Mouse (Mus musculus) midbrain, embryonic 15.5 days (tissue): ENCODE results near the gene Kank2. TPM values are rescaled to one million over a fixed set of nuclear protein-coding genes. Genes with fewer than 3 reads are reported as not detected.

Experiments used
- ATAC-seq: fragments of 200-750 bp; cut with Nextera tagmentation; replicated peaks from 2 replicates; pipeline ENCODE4 v1.8.0; 2017; ENCODE audit warnings: moderate TSS enrichment
- H3K27ac ChIP-seq: fragments of 300-500 bp; sonication (generic); 2 replicates; pipeline ENCODE4 v1.5.1; 2015; ENCODE audit warnings: mild to moderate bottlenecking, inconsistent platforms
- H3K27me3 ChIP-seq: fragments of 300-500 bp; sonication (generic); replicated peaks from 2 replicates; pipeline ENCODE4 v1.6.1; 2015; ENCODE audit warnings: inconsistent platforms
- H3K36me3 ChIP-seq: fragments of 300-500 bp; sonication (generic); replicated peaks from 2 replicates; pipeline ENCODE4 v1.6.1; 2015; ENCODE audit warnings: inconsistent platforms
- H3K4me1 ChIP-seq: fragments of 300-500 bp; sonication (generic); 2 replicates; pipeline ENCODE4 v1.6.1; 2015; ENCODE audit warnings: inconsistent platforms
- H3K4me2 ChIP-seq: fragments of 300-500 bp; sonication (generic); 2 replicates; pipeline ENCODE4 v1.6.1; 2015; ENCODE audit warnings: inconsistent platforms, mild to moderate bottlenecking, moderate library complexity
- H3K4me3 ChIP-seq: fragments of 300-500 bp; sonication (generic); 2 replicates; pipeline ENCODE4 v1.5.1; 2015; ENCODE audit warnings: mild to moderate bottlenecking, inconsistent platforms
- H3K9ac ChIP-seq: fragments of 300-500 bp; sonication (generic); 2 replicates; pipeline ENCODE4 v1.6.1; 2015; ENCODE audit warnings: mild to moderate bottlenecking, inconsistent platforms
- H3K9me3 ChIP-seq: fragments of 300-500 bp; sonication (generic); 2 replicates; pipeline ENCODE4 v1.6.1; 2016; ENCODE audit warnings: inconsistent platforms
- WGBS: fragments of 180-500 bp; shearing (Covaris S2); methylation state at CpG from one replicate; pipeline ENCODE4 v1.1.7; 2015; ENCODE audit warnings: mixed read lengths; 5-methylcytosine and 5-hydroxymethylcytosine counted together
- polyA plus RNA-seq: library from polyadenylated mRNA; unstranded; fragments of >200 nt; fragmentation: Nextera tagmentation; extraction: Ambion mirVana; gene quantifications from 2 replicates; pipeline ENCODE4 v1.2.1, GENCODE M21; 2015

Kank2 gene
- polyA plus RNA-seq, 1 experiment from 2014 or later, result 5.8 TPM

GRCm38 (mm10) chr9:21831558-21832240 is 33.2 kb upstream of the Kank2 start:
- 93% methylated on average over 20 of the region's 20 CpGs for WGBS
- H3K9ac ChIP-seq, result no peak overlapping the region
- no peaks in the 10 kb centered on the region for H3K4me1 ChIP-seq
- H3K27ac ChIP-seq, result no peak overlapping the region
- no peaks in the 10 kb centered on the region for H3K36me3 ChIP-seq
- no peak overlapping the region for H3K4me3 ChIP-seq
- H3K9me3 ChIP-seq, result no peaks in the 10 kb centered on the region
- H3K4me2 ChIP-seq, result no peak overlapping the region
- H3K27me3 ChIP-seq, result no peaks in the 10 kb centered on the region
- ATAC-seq, result no peak

DNA sequence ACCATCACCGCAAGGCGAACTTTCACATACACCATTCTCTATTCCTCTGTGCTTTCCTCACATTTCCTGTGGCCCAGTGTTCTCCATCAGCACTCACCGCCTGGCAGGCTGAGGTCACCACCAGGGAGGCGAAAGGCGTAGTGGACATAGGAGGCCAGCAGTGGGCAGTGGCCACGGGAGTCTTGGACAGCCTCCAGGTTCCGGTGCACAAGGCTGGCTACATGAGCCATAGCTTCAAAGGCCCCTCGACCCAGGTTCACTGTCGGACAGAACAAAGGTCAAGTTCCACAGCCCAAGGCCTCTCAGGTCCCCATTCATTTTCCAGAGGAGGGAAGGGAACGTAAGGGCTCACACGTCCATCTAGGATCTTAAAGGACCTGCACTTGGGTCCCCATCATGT is 32.4 kb upstream of the Kank2 start:
- Histone ChIP-seq H3K4me3 (no peak overlapping the region), H3K4me2 (no peak overlapping the region), H3K27me3 (no peaks in the 10 kb centered on the region), H3K36me3 (no peaks in the 10 kb centered on the region), H3K27ac (no peak overlapping the region), H3K4me1 (no peaks in the 10 kb centered on the region), H3K9me3 (no peaks in the 10 kb centered on the region), H3K9ac (no peak overlapping the region)
- ATAC-seq, result no peak
- 84% methylated on average over 11 of the region's 11 CpGs for WGBS

DNA sequence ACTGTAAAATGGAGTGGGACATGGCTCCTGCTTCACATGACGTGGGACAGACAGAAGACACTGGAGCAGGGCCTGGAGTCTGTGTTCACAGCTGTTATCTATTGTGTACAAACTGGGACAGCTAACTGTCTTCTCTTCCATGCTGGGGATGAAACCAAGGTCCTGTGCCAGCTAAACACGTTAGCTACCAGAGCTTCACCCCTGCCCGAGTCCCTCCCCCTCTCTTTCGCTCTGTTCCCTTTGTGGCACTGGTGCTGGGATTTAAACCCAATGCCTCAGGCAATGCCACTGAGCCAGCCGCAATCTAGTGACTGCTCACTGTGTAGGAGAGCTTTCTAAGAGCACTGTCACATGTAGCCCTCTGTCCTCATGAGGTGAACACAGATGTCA is 31.9 kb upstream of the Kank2 start:
- Histone ChIP-seq H3K9me3 (no peaks in the 10 kb centered on the region), H3K9ac (no peak overlapping the region), H3K4me3 (no peak overlapping the region), H3K4me1 (no peaks in the 10 kb centered on the region), H3K4me2 (no peak overlapping the region), H3K27ac (no peak overlapping the region), H3K27me3 (no peaks in the 10 kb centered on the region), H3K36me3 (no peaks in the 10 kb centered on the region)
- ATAC-seq, result no peak
- 85% methylated on average over 5 of the region's 5 CpGs for WGBS

GRCm38 (mm10) chr9:21829834-21830460 is 31.4 kb upstream of the Kank2 start:
- no peak overlapping the region for H3K9ac ChIP-seq
- no peaks in the 10 kb centered on the region for H3K27me3 ChIP-seq
- no peaks in the 10 kb centered on the region for H3K36me3 ChIP-seq
- no peaks in the 10 kb centered on the region for H3K9me3 ChIP-seq
- no peak overlapping the region for H3K27ac ChIP-seq
- no peak overlapping the region for H3K4me2 ChIP-seq
- no peak for ATAC-seq
- H3K4me3 ChIP-seq, result no peak overlapping the region
- H3K4me1 ChIP-seq, result no peaks in the 10 kb centered on the region
- 91% methylated on average over 14 of the region's 14 CpGs for WGBS

DNA sequence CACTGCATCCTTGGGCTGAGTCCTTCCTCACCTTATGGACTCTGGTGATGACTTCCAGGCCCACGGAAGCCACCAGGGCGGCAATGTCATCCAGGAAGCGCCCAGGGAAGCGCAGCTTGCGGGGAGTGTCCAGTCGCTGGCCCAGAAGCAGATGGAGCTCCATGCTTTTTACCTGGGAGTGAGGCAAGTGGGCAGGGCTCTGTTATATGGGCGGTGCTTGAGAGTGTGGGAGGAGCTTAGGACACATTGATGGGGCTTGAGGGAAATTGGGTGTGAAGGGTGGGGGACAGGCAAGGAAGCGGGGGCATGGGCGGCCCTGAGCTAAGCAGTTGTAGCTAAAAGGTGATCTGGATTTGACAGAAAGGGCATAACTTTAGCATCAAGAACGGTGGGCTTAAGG is 25.8 kb upstream of the Kank2 start:
- no peak for ATAC-seq
- no peak overlapping the region for H3K4me3 ChIP-seq
- H3K27ac ChIP-seq, result no peak overlapping the region
- WGBS, result 69% methylated on average over 10 of the region's 10 CpGs
- H3K36me3 ChIP-seq, result no peaks in the 10 kb centered on the region
- H3K9me3 ChIP-seq, result no peaks in the 10 kb centered on the region
- no peak overlapping the region for H3K9ac ChIP-seq
- no peaks in the 10 kb centered on the region for H3K27me3 ChIP-seq
- H3K4me2 ChIP-seq, result no peak overlapping the region
- no peaks in the 10 kb centered on the region for H3K4me1 ChIP-seq

GRCm38 (mm10) chr9:21823957-21824356 is 25.4 kb upstream of the Kank2 start:
- Histone ChIP-seq H3K4me2 (no peak overlapping the region), H3K27ac (no peak overlapping the region), H3K36me3 (no peaks in the 10 kb centered on the region), H3K9me3 (no peaks in the 10 kb centered on the region), H3K4me1 (no peaks in the 10 kb centered on the region), H3K27me3 (no peaks in the 10 kb centered on the region), H3K4me3 (no peak overlapping the region), H3K9ac (no peak overlapping the region)
- ATAC-seq, result no peak
- 75% methylated on average over 4 of the region's 4 CpGs for WGBS

- Histone ChIP-seq H3K4me2 (no peak overlapping the region), H3K9me3 (no peaks in the 10 kb centered on the region), H3K9ac (no peak overlapping the region), H3K36me3 (no peaks in the 10 kb centered on the region), H3K4me3 (no peak overlapping the region), H3K4me1 (no peaks in the 10 kb centered on the region), H3K27me3 (no peaks in the 10 kb centered on the region), H3K27ac (no peak overlapping the region)
- 81% methylated on average over 6 of the region's 6 CpGs for WGBS
- no peak for ATAC-seq
Observed at GRCm38 (mm10) chr9:21822686-21823085, 24.1 kb upstream of the Kank2 start.

DNA sequence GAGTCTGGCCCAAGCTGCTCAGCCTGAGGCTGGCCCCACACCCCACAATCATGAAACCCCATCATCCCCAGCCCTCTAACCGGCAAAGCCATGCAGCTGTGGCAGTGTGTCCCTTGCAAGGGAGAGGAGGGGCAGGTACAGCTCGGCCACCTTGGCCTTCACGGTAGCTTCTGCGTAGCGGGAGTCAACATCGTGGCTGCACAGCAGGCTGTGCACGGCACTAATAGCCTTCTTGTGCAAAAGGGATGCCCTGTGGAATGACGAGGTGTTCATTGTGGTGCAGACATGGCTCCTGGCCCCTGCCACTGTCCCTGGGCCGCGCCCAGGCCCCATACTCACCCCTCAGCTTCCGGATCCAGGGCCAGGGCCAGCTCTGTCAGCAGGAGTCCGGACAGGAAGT is 21.6 kb upstream of the Kank2 start:
- Histone ChIP-seq H3K4me2 (no peak overlapping the region), H3K4me3 (no peak overlapping the region), H3K27me3 (no peaks in the 10 kb centered on the region), H3K36me3 (no peaks in the 10 kb centered on the region), H3K9ac (no peak overlapping the region), H3K27ac (no peak overlapping the region), H3K9me3 (no peaks in the 10 kb centered on the region), H3K4me1 (no peaks in the 10 kb centered on the region)
- no peak for ATAC-seq
- WGBS, result 87% methylated on average over 12 of the region's 12 CpGs

- H3K9ac ChIP-seq, result no peak overlapping the region
- no peaks in the 10 kb centered on the region for H3K27me3 ChIP-seq
- 99% methylated on average over 2 of the region's 2 CpGs for WGBS
- H3K4me1 ChIP-seq, result no peaks in the 10 kb centered on the region
- ATAC-seq, result no peak
- H3K4me3 ChIP-seq, result no peak overlapping the region
- no peaks in the 10 kb centered on the region for H3K36me3 ChIP-seq
- H3K9me3 ChIP-seq, result no peaks in the 10 kb centered on the region
- no peak overlapping the region for H3K27ac ChIP-seq
- no peak overlapping the region for H3K4me2 ChIP-seq
Observed at GRCm38 (mm10) chr9:21819181-21819729, 20.7 kb upstream of the Kank2 start.

- ATAC-seq, result no peak
- Histone ChIP-seq H3K9me3 (no peaks in the 10 kb centered on the region), H3K4me2 (no peak overlapping the region), H3K9ac (no peak overlapping the region), H3K27ac (no peak overlapping the region), H3K36me3 (no peaks in the 10 kb centered on the region), H3K27me3 (no peaks in the 10 kb centered on the region), H3K4me1 (no peaks in the 10 kb centered on the region), H3K4me3 (no peak overlapping the region)
- 94% methylated on average over 6 of the region's 6 CpGs for WGBS
Observed at GRCm38 (mm10) chr9:21818561-21818960, 20.0 kb upstream of the Kank2 start.

DNA sequence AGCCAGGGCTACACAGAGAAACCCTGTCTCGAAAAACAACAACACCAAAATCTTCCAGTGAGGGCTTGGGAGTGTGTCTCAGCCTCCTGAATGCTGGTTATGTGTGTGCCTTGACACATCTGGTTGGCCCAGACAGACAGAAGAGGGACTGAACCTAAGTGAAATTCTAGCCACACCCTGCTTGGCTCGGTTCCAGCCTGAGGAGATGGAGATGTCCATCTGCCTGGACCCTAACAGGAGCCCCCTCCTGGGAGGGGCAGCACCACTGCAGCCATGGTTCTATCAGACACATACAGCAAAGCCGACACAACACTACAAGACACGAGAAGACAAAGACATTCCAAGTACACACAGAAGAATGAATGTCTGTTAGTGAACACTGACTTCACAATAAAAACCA is 19.6 kb upstream of the Kank2 start:
- 77% methylated on average over 4 of the region's 4 CpGs for WGBS
- Histone ChIP-seq H3K4me1 (no peaks in the 10 kb centered on the region), H3K36me3 (no peaks in the 10 kb centered on the region), H3K27me3 (no peaks in the 10 kb centered on the region), H3K4me3 (no peak overlapping the region), H3K9ac (no peak overlapping the region), H3K9me3 (no peaks in the 10 kb centered on the region), H3K4me2 (no peak overlapping the region), H3K27ac (no peak overlapping the region)
- no peak for ATAC-seq

DNA sequence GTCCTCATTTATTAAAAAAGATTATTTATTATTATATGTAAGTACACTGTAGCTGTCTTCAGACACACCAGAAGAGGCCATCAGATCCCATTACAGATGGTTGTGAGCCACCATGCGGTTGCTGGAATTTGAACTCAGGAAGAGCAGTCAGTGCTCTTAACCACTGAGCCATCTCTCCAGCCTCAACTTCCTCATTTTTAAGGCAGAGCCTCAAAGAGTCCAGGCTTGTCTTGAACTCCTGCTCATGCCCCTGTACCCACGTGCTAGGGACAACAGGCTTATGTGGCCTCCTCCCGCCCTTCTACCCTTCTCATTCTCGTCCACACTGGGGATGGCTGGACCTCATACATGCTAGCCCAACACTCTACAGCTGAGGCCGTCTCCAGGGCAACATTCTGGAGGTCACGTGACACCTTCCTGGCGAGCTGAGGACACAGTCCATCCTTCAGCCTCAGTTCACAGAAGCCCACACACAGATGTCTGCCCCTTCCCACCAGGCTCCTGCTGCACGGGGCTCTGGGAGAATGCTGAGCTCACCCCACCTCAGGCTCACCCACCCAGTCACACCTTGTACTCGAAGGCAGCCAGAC is 18.3 kb upstream of the Kank2 start:
- 70% methylated on average over 9 of the region's 9 CpGs for WGBS
- H3K27me3 ChIP-seq, result no peaks in the 10 kb centered on the region
- no peak overlapping the region for H3K4me3 ChIP-seq
- no peaks in the 10 kb centered on the region for H3K36me3 ChIP-seq
- no peak overlapping the region for H3K9ac ChIP-seq
- no peak overlapping the region for H3K27ac ChIP-seq
- no peaks in the 10 kb centered on the region for H3K4me1 ChIP-seq
- H3K9me3 ChIP-seq, result no peaks in the 10 kb centered on the region
- no peak overlapping the region for H3K4me2 ChIP-seq
- ATAC-seq, result no peak

DNA sequence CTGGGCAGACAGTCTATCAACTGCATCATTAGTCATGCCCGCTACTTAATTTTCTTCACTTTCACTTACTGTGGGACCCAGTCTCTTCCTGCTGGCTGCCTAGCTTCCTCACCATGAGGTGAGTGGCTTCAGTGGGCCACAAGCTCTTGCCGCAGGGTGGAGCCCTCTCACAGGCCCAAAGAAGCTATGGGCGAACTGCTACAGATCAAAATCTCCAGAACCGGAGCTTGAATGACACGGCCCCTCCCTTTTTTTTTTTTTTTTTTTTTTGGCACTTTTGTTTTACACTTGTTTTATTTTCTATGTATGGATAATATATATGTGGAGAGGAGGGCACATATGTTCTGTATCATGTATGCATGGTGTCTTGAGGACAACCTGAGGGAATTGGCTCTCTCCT is 12.6 kb upstream of the Kank2 start:
- Histone ChIP-seq H3K9me3 (no peaks in the 10 kb centered on the region), H3K27ac (no peak overlapping the region), H3K27me3 (no peaks in the 10 kb centered on the region), H3K9ac (no peak overlapping the region), H3K4me2 (no peak overlapping the region), H3K4me1 (no peaks in the 10 kb centered on the region), H3K36me3 (no peaks in the 10 kb centered on the region), H3K4me3 (no peak overlapping the region)
- WGBS, result 84% methylated on average over 5 of the region's 5 CpGs
- ATAC-seq, result no peak
